Mouse (Mus musculus) midbrain, embryonic 11.5 days (tissue): ENCODE results near the gene Pik3c2g. TPM values are rescaled to one million over a fixed set of nuclear protein-coding genes. Genes with fewer than 3 reads are reported as not detected.

ENCODE experiments used
- ATAC-seq: fragments of 200-750 bp; cut with Nextera tagmentation; 2 replicates; pipeline ENCODE4 v1.8.0; 2017; ENCODE audit warnings: moderate TSS enrichment, moderate library complexity; ENCODE audit not compliant: low FRiP score
- DNase-seq: peaks from one replicate; pipeline ENCODE4 v3.0.0; 2015; ENCODE audit warnings: low spot score; ENCODE audit errors: missing footprints
- H3K27ac ChIP-seq: fragments of 300-500 bp; sonication (generic); 2 replicates; pipeline ENCODE4 v1.5.1; 2014; ENCODE audit warnings: low read depth, low read length
- H3K27me3 ChIP-seq: fragments of 300-500 bp; sonication (generic); 2 replicates; pipeline ENCODE4 v1.6.1; 2014; ENCODE audit warnings: mild to moderate bottlenecking, low read length, moderate library complexity, mixed read lengths; ENCODE audit not compliant: control insufficient read depth, insufficient read depth
- H3K36me3 ChIP-seq: fragments of 300-500 bp; sonication (generic); 2 replicates; pipeline ENCODE4 v1.6.1; 2014; ENCODE audit warnings: mild to moderate bottlenecking, low read length, moderate library complexity, mixed read lengths; ENCODE audit not compliant: control insufficient read depth, insufficient read depth
- H3K4me1 ChIP-seq: fragments of 300-500 bp; sonication (generic); 2 replicates; pipeline ENCODE4 v1.6.1; 2014; ENCODE audit warnings: low read length; ENCODE audit not compliant: control insufficient read depth, insufficient read depth
- H3K4me2 ChIP-seq: fragments of 300-500 bp; sonication (generic); 2 replicates; pipeline ENCODE4 v1.6.1; 2014; ENCODE audit warnings: mild to moderate bottlenecking, moderate library complexity
- H3K4me3 ChIP-seq: fragments of 300-500 bp; sonication (generic); 2 replicates; pipeline ENCODE4 v1.5.1; 2014; ENCODE audit warnings: low read depth, low read length
- H3K9ac ChIP-seq: fragments of 300-500 bp; sonication (generic); 2 replicates; pipeline ENCODE4 v1.6.1; 2014; ENCODE audit warnings: low read length
- H3K9me3 ChIP-seq: fragments of 300-500 bp; sonication (generic); 2 replicates; pipeline ENCODE4 v1.6.1; 2016; ENCODE audit warnings: low read length; ENCODE audit not compliant: control insufficient read depth
- WGBS: fragments of 180-500 bp; shearing (Covaris S2); extraction: QIAGEN DNeasy Blood & Tissue Kit; methylation state at CpG from one replicate; pipeline ENCODE4 v1.1.7; 2014; 5-methylcytosine and 5-hydroxymethylcytosine counted together
- polyA plus RNA-seq: library from polyadenylated mRNA; unstranded; fragments of >200 nt; fragmentation: Nextera tagmentation; extraction: Ambion mirVana; gene quantifications from 2 replicates; pipeline ENCODE4 v1.2.1, GENCODE M21; 2014

Gene Pik3c2g
- polyA plus RNA-seq, 1 experiment from 2014 or later, result not detected

DNA sequence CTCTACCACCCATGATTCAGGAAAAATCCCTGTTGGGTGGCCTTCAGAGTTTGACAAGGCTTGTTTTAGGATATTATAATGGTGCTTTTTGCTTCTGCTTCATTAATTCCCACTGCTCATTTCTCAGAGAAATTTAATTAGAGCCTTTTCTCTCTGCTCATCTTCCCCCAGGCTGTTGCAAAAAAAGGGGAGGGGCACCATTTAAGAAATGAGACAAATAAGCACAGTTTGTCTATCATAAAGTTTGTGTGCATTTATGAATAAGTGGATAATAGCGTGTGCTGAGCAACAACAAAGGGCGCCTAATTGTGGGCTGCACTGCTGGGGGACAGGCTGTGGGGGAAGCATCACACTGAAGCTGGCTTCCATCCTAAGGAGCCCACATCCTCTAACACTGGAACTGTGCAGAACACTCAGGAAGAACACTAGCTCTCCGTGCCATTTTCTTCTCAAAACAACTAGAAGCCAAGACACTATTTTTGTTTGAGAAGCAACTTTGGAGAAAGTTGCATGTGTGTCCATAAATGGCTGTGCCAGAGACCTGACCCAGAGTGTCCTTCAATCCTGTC lies 131.5 kb downstream of the Pik3c2g start:
- Histone ChIP-seq H3K4me1 (no peaks in the 10 kb centered on the region), H3K4me3 (no peak overlapping the region), H3K27ac (no peak overlapping the region), H3K4me2 (no peak overlapping the region), H3K9me3 (no peaks in the 10 kb centered on the region), H3K9ac (no peak overlapping the region), H3K27me3 (no peaks in the 10 kb centered on the region), H3K36me3 (no peaks in the 10 kb centered on the region)
- ATAC-seq (no peak), DNase-seq (no peak)
- 89% methylated on average over 3 of the region's 3 CpGs for WGBS

DNA sequence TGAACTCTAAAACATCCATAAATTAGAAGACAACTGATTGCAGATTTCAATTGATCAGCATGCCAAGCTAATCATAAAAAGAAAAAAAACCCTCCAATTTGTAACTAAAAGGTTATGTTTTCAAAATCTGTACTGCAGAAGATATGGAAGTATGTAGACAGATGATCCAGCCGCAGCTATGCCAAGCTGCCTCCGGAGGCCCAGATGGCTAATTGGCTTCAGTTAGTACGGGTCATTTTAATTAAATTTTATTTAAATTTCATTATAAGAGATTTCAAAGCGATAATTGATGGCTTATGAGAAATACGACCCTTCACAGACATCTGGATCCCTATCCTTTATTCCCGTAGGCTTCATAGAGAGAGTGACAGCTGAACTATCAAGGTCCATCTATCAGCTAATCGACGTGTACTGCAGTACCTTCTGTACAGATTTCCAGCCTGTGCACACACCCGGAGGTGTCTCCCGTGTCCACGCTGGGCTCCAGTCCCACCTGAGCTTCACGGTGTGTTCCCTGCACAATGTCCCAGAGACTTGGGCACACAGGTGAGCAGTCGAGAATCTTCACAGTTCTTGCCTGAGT lies 132.7 kb downstream of the Pik3c2g start:
- Histone ChIP-seq H3K4me1 (no peaks in the 10 kb centered on the region), H3K27ac (no peak overlapping the region), H3K4me2 (no peak overlapping the region), H3K9ac (no peak overlapping the region), H3K27me3 (no peaks in the 10 kb centered on the region), H3K4me3 (no peak overlapping the region), H3K36me3 (no peaks in the 10 kb centered on the region), H3K9me3 (no peaks in the 10 kb centered on the region)
- ATAC-seq, result 0 out of 2 replicates have a peak, but pooled peaks have one; percentile 30
- WGBS, result 88% methylated on average over 13 of the region's 13 CpGs
- DNase-seq, result no peak

DNA sequence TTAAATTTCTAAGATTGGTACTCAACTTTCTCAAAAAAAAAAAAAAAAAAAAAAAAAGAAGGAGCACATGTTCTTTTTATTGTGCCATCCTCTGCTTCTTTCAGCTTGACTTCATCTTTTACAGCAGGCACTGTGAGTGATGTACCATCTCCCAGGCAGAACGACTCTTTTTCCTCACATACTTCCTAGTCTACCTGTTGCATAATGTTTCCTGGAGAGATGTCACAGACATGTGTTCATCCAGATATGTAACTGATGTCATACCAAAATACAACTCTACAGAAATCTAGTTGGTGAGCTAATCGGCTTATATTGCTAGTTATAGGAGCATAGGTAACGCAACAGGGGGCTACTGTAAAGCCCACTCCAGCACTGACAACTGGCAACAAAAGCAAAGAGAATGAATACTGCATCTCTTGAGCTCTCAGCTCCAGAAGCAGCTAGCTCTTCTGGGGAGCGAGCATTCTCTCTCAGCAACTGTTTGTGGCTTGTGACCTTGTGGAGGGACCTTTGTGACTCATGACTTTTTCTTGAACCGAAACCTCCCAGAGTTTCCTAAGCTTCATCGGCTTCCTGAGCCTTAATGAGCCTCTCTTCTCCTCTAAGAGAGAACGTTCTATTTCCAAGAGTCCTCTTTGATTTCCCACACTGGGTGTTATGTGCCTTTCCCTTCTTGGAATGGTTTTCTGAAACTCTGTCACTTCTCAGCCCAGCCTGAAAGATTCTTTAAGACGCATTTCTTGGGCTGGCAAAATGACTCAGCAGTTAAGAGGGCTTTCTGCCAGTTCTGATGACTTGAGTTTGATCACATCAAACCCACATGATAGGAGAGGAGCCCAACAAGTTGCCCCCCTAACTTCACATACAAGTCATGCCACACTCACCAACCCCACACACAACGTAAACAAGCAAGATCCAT lies 148.9 kb downstream of the Pik3c2g start:
- ATAC-seq (no peak), DNase-seq (no peak)
- H3K27me3 ChIP-seq, result no peaks in the 10 kb centered on the region
- H3K9me3 ChIP-seq, result no peaks in the 10 kb centered on the region
- H3K27ac ChIP-seq, result no peak overlapping the region
- no peak overlapping the region for H3K4me2 ChIP-seq
- no peak overlapping the region for H3K9ac ChIP-seq
- H3K4me3 ChIP-seq, result no peak overlapping the region
- WGBS, result 89% methylated on average over 9 of the region's 9 CpGs
- no peaks in the 10 kb centered on the region for H3K4me1 ChIP-seq
- H3K36me3 ChIP-seq, result no peaks in the 10 kb centered on the region

DNA sequence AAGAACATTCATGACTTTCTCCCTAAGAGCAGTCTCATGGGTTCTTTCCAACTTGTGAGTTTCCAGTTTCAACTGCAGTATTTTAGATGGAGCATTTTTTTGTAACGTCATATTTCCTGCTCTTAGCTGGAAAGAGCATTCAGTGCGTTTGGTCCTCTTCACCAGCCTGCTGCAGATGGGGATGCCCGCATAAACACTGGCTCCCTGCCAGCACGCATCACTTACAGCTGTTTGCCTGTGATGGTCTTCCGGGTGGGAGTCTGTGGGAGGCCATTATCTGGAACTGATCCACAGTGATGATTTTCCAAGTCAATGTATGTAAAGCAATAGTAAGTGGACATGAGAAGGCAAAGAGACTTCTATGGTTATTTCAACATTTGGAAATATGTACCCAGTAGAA lies 151.3 kb downstream of the Pik3c2g start:
- ATAC-seq, result no peak
- no peaks in the 10 kb centered on the region for H3K36me3 ChIP-seq
- DNase-seq, result no peak

DNA sequence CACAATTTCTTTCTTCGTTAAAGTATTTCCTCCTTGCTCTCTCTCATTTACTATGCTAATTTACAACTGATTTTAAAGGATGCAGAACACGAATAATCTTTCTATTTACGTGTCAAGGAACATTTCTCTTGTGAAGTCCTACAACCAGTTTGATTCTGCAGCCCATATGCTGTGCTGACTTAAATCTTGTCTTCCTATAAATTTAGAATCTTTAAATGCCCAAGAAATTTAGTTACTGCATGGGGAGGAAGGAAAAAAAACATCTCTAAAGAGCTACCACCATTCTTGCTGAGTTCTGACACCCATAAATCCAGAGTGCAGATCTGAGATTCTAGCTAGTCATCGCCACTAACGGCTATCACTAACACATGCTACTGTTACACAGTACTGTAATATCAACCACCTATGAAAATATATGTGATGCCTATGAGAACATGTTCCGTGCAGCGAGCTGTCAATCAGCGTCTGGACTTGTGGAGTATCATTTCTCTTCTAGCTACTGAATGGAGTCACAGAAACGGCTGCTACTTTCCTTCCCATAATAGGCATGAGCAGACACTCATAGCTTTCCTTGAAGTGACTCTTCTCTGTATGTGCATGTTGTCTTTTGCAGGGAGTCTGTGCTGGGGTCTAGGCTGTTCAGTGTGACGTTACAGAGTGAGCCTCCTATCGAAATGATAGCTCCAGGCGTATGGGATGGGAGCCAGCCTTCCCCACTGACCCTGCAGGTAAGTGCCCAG lies 155.8 kb downstream of the Pik3c2g start:
- Histone ChIP-seq H3K9me3 (no peaks in the 10 kb centered on the region), H3K36me3 (no peaks in the 10 kb centered on the region), H3K4me3 (no peak overlapping the region), H3K4me2 (no peak overlapping the region), H3K27me3 (no peaks in the 10 kb centered on the region), H3K27ac (no peak overlapping the region), H3K4me1 (no peaks in the 10 kb centered on the region), H3K9ac (no peak overlapping the region)
- 90% methylated on average over 12 of the region's 12 CpGs for WGBS
- ATAC-seq, result no peak
- no peak for DNase-seq

More for the DNA sequence above, 151.3 kb downstream of the Pik3c2g start:
- Histone ChIP-seq H3K27me3 (no peaks in the 10 kb centered on the region), H3K9me3 (no peaks in the 10 kb centered on the region), H3K4me1 (no peaks in the 10 kb centered on the region), H3K9ac (no peak overlapping the region), H3K4me2 (no peak overlapping the region), H3K4me3 (no peak overlapping the region), H3K27ac (no peak overlapping the region)
- WGBS, result 76% methylated on average over 5 of the region's 5 CpGs

DNA sequence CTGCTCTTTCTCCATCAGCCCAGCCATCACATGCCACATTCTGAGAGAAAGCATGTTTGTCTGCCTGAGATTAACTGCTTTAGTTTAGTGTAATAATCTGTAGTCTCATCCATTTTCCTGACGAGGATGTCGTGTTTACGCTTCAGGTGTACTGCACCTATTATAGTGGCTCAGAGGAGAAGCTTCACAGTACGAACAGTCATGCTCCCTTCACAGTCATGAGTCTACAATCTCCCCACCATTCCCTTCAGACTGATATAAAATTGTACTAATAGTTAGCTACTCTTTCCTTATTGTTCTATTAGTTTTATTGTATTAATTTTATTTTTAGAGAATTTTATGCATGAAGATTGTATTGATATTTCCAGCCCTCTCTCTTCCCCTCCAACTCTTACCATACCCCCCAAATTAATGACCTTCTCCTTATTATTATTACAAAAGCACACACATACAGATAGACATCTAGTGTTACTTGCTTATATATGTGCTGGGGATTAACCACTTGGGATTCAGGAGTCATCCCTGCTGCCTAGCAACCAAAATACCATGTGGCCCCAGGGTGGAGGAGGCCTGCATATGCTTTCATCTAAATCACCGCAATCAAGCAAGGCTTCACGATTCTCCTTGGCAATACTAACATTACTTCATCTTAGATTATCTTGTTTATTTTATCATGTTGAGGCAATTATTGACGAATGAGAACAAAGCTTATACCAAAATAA lies 159.9 kb downstream of the Pik3c2g start:
- WGBS, result 70% methylated on average over 7 of the region's 7 CpGs
- DNase-seq (peak; percentile 90), ATAC-seq (peak; percentile 88)
- Histone ChIP-seq H3K9ac (no peak overlapping the region), H3K4me3 (no peak overlapping the region), H3K36me3 (no peaks in the 10 kb centered on the region), H3K4me2 (no peak overlapping the region), H3K4me1 (no peaks in the 10 kb centered on the region), H3K27ac (no peak overlapping the region), H3K9me3 (no peaks in the 10 kb centered on the region), H3K27me3 (no peaks in the 10 kb centered on the region)

DNA sequence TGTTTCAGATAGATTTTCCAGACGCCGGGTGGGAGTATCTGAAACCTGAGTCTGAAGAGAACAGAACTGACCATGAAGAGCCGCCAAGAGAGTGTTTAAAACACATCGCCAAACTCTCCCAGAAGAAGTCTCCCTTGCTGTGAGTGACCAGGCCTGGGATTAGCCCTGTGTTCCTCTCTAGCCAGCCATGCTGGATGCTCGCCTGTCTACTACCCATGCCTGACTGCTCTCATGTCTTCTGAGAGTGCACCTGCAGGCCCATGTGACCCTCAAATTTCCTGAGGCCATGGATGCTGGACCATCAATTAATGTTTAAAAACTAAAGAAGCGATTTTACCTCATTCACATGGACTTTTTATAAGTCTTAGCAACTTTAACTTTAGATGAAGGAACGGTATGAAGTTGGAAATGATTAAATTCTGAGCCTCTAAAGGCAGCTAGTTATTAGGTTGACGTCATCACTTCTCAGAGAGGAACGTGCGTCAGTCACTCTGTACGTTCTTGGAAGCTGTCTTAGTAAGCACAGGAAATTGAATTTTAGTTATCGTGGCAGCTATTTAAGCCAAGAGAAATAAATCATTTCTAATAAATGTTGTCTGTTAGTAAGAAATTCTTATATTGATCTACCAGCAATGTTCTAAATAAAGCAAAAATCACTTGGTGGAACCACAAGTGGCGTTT lies 161.2 kb downstream of the Pik3c2g start:
- H3K27me3 ChIP-seq, result no peaks in the 10 kb centered on the region
- 88% methylated on average over 13 of the region's 13 CpGs for WGBS
- DNase-seq (no peak), ATAC-seq (no peak)
- no peak overlapping the region for H3K4me2 ChIP-seq
- no peak overlapping the region for H3K27ac ChIP-seq
- H3K4me3 ChIP-seq, result no peak overlapping the region
- H3K9me3 ChIP-seq, result no peaks in the 10 kb centered on the region
- no peak overlapping the region for H3K9ac ChIP-seq
- H3K36me3 ChIP-seq, result no peaks in the 10 kb centered on the region
- H3K4me1 ChIP-seq, result no peaks in the 10 kb centered on the region

DNA sequence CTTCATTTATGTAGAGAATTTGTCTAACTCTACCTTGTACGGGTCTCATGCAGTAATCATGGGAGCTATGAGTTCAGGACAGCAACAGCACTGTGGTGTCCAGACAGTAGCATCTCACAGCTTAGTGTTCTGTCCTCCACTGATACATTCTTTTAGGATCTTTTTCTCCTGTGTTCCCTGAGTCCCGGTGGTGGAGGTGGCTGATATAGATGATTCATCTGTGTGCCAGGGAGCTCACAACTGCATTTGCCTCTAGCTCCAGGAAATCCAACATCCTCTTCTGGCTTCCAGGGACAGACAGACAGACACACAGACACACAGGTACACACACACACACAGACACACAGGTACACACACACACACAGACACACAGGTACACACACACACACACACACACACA lies 163.6 kb downstream of the Pik3c2g start:
- no peaks in the 10 kb centered on the region for H3K36me3 ChIP-seq
- no peak for DNase-seq
- no peaks in the 10 kb centered on the region for H3K27me3 ChIP-seq
- ATAC-seq, result no peak
- WGBS, result 85% methylated on average over 2 of the region's 2 CpGs
- no peak overlapping the region for H3K9ac ChIP-seq
- no peak overlapping the region for H3K4me2 ChIP-seq
- no peaks in the 10 kb centered on the region for H3K4me1 ChIP-seq
- H3K27ac ChIP-seq, result no peak overlapping the region
- H3K9me3 ChIP-seq, result no peaks in the 10 kb centered on the region
- no peak overlapping the region for H3K4me3 ChIP-seq
